Mouse (Mus musculus): ENCODE measurements around the gene Chmp6.

The Chmp6 gene

DNA sequence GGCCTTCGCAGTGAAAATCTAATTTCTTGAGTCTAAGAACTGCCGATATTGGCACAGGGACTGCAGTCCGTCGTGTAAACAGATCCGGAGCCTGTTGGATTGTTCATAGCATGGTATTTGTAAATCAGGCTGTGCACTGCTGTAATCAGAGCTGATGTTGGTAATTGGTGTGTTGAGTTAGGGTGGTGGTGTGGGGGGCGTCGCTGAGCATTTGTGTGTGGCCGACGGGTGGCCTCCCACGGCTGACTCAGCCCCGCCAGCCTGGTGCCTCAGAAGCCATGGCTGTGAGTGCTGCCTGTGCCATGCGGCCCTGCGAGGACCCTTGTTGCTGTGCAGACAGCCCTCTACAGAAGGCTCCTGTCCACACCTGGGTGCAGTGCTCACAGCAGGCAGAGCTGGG, 43.3 kb downstream of the Chmp6 start:
- in situ Hi-C loops (cut with MboI, MseI) = no loop called here

DNA sequence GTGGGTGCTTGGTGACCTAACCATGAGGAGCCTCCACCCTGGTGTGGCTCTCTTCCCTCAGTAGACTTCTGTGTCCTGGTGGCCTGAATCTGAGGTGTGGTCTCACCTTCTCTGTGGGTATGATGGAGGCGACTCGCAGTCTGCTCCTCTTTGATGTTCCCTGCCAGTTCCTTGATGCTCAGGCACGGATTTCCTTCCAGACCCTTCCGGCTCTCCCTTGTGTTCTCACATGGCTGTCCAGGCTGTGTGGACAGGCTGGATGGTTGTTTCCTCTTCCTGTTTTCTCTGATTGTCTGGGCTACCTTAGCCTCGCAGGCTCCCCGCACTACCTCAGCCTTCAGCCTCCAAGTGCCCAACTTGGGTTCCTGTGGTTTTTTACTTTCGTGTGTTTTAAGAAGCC, 45.6 kb downstream of the Chmp6 start:
- in situ Hi-C loops (cut with MboI, MseI) = no loop called here

DNA sequence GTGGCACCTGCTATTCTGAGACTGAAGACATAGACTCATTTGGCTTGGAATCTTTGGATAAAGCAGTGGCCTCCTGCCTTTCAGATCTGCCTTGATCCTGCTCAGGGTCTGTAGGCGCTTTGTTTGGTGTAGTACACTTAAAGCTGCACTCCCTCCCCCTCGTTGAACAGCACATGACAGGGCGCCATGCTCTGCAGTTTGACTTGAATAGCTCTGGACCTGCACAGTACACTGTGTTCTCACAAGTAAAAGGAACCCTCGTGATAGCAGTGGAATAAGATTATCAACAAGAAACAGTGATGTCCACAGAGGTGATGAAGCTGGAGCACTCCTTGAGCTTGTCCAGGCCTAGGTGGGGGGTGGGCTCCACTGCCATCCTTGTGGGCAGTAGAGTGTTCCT, 46.5 kb downstream of the Chmp6 start:
- in situ Hi-C loops (cut with MboI, MseI) = no loop called here

DNA sequence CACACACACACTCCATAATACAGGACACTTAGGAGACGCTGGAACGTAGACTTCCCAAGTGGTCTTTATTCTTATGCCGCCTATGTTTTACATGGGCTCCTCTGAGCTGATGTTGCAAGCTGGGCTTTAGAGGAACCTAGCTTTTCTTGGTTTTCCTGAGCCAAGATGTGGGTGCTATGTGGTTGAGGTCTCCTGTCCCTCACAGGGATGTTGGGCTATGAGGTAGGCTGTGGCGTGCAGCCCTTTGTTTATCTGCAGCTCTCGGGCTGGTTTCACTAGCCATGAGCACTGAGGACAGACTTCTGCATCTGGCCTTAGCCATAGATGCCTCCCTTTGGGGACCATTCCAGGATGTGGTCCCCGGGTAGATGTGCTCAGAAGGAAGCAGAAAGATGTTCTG, 47.4 kb downstream of the Chmp6 start:
- in situ Hi-C loops (cut with MboI, MseI) = no loop called here

DNA sequence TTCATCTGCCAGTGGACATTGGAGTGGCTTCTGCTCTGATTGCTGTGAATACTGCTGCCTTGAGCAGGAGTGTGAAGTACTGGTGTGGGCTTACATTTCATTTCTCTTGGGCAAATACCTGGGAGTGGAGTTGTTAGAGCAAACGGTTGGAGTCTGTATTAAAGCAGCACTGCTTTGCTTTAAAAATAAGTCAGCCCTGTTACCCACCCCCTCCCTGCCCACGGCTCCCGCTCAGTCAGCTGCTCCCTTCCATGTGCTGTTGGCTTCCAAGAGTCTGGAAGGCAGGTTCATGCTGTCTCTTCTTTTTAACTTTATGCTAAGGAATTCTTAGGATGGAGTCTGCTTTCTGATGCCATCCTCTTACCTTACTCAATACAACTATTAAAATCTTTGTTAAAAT, 48.3 kb downstream of the Chmp6 start:
- in situ Hi-C loops (cut with MboI, MseI) = no loop called here

DNA sequence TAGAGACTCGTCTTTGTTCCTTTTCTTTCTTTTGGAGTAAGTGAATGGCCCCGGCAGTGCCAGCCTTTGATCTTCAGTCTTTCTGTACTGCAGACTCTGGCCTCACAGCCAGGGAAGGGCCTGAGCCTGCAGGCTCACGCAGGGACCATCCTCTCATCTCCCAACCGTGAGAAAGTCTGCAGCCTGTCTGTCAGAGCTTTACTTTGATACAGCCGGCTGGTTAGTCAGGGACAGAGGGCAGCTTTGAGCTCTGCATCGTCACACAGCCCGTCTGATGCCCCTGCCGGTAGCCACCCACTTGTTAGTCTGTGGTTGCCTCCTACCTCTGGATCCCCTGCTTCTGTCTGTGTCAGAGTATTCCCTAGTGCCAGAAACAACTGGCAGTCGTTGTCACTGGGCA, 51.8 kb downstream of the Chmp6 start:
- in situ Hi-C loops (cut with MboI, MseI) = no loop called here

DNA sequence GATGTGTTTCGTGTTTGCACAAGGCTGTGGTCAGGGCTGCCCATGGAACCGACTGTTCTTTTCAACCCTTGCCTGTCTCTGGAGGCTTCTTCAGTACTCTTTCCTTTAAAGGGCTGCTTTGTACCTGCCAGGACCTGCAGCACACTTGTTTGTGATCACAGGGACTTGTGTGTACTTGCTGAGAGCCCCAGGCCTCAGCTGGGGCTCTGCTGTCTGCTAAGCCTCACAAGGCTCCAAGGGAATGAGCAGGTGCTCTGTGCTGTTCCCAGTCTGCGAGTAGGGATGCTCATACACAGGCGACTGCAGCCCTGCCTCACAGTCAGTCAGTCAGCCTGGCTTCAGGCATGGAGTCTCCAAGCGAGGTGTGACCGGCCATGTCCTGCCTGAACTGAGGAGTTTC, 53.1 kb downstream of the Chmp6 start:
- in situ Hi-C loops (cut with MboI, MseI) = no loop called here

DNA sequence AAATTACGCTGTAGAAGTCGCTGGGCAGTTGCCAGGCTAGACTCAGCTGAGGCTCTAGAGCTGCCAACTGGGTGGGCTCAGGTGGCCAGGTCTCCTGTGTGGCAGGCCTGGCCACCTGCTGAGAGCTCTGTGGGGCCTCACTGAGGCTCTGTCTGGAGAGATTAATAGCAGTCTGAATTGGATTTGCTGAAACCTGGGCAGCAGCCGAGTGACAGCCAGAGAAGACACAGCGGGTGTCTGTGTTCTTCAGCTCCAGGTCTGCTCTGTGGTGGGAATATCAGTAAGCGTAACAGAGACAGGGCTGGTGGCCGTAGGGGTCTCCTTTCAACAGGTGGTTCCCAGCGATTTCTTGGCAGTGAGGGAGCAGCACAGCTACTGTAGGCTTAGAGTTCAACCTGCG, 54.2 kb downstream of the Chmp6 start:
- in situ Hi-C loops (cut with MboI, MseI) = no loop called here

DNA sequence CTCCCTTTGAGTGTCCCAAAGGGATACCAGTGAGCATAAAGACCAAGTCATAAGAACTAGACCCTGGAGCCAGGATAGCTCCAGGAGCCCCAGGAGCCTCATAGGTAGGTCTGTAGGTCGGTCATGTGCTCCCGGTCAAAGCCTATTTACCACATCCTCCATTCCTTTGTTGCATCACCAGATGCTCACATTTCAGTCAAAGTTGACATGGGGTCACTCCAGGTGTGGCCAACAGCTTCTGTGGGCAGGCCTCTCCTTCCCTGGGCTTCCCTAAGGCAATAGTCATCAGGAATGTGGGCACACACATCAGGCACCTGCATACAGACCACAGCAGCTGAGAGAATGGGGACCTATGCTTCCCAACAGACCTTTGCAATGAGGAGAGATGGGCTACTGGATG, 54.7 kb downstream of the Chmp6 start:
- in situ Hi-C loops (cut with MboI, MseI) = no loop called here

Measured in T-helper 2 cell (primary cell).